1 mouse cellular context compared by ENCODE assay signal in the genomic region with DNA sequence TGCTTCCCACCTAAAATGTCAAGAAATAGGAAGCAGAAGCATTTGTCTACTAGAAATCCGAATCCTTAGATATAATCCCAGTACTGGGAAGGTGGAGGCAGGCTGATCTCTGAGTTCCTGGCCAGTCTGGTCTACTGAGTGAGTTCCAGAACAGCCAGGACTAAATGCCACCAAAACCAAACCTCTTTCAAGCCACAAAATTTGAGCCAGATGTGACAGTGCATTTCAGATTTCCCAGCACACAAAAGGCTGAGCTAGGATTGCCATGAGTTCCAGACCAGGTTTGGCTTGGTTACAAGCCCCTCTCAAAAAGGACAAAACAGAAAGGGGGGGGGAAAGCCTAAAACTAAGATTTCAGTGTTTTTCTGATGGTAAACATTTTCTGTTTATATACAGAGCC.
TF ChIP-seq lines count a peak whose summit lies in the region.

No protein-coding gene starts in this region.

TF ChIP-seq in CH12.LX, 34 proteins besides CTCF, POLR2A, EP300 and RAD21:
- TF ChIP-seq ELF1 (IDR thresholded peaks at IDR 0.05; ENCODE audit: low read depth, low read length) (no peak), ZMIZ1 (IDR thresholded peaks at IDR 0.05; ENCODE audit: low read depth, low read length) (no peak), MYC (IDR thresholded peaks at IDR 0.05; ENCODE audit: low read depth, low read length) (no peak), MAX (IDR thresholded peaks at IDR 0.05; ENCODE audit: low read length) (no peak), MAFK (IDR thresholded peaks at IDR 0.05; ENCODE audit: insufficient replicate concordance, low read length) (no peak), TCF12 (IDR thresholded peaks at IDR 0.05; ENCODE audit: low read depth, low read length) (no peak), ZKSCAN1 (IDR thresholded peaks at IDR 0.05; ENCODE audit: borderline replicate concordance, low read depth, low read length) (no peak), MXI1 (IDR thresholded peaks at IDR 0.05; ENCODE audit: low read depth, low read length) (no peak), BHLHE40 (IDR thresholded peaks at IDR 0.05; ENCODE audit: low read depth, low read length) (no peak), KAT2A (IDR thresholded peaks at IDR 0.05; ENCODE audit: insufficient replicate concordance, low read length) (no peak), JUN (IDR thresholded peaks at IDR 0.05; ENCODE audit: insufficient read depth, low read depth, low read length) (no peak), RCOR1 (conservative IDR thresholded peaks at IDR 0.05; ENCODE audit: low read depth, low read length) (no peak)
TF ChIP-seq in CH12.LX: peak in this region for 0.
